Mouse (Mus musculus) heart, postnatal 0 days (tissue): ENCODE data around the gene 1190005I06Rik. TPM values are rescaled to one million over a fixed set of nuclear protein-coding genes. Genes with fewer than 3 reads are reported as not detected.

Experiments
- ATAC-seq: fragments of 200-750 bp; cut with Nextera tagmentation; 2 replicates; pipeline ENCODE4 v1.8.0; 2017; ENCODE audit warnings: low read depth, moderate number of reproducible peaks, moderate library complexity; ENCODE audit not compliant: insufficient read depth
- DNase-seq: peaks from one replicate; pipeline ENCODE4 v3.0.0-alpha.2; 2016; ENCODE audit warnings: low spot score
- H3K27ac ChIP-seq: fragments of 300-500 bp; sonication (generic); 2 replicates; pipeline ENCODE4 v1.5.1; 2014; ENCODE audit warnings: low read depth, mild to moderate bottlenecking
- H3K27me3 ChIP-seq: fragments of 300-500 bp; sonication (generic); 2 replicates; pipeline ENCODE4 v1.6.1; 2014; ENCODE audit warnings: low read length, mixed read lengths; ENCODE audit not compliant: control insufficient read depth, insufficient read depth
- H3K36me3 ChIP-seq: fragments of 300-500 bp; sonication (generic); replicated peaks from 2 replicates; pipeline ENCODE4 v1.6.1; 2014; ENCODE audit warnings: low read length, mixed read lengths; ENCODE audit not compliant: control insufficient read depth, insufficient read depth
- H3K4me1 ChIP-seq: fragments of 300-500 bp; sonication (generic); 2 replicates; pipeline ENCODE4 v1.6.1; 2014; ENCODE audit warnings: antibody characterized with exemption; ENCODE audit not compliant: control insufficient read depth, insufficient read depth
- H3K4me2 ChIP-seq: fragments of 300-500 bp; sonication (generic); 2 replicates; pipeline ENCODE4 v1.6.1; 2014; ENCODE audit warnings: low read depth, mild to moderate bottlenecking, low read length, moderate library complexity
- H3K4me3 ChIP-seq: fragments of 300-500 bp; sonication (generic); 2 replicates; pipeline ENCODE4 v1.5.1; 2014; ENCODE audit warnings: low read depth, low read length
- H3K9ac ChIP-seq: fragments of 300-500 bp; sonication (generic); replicated peaks from 2 replicates; pipeline ENCODE4 v1.6.1; 2014; ENCODE audit warnings: low read depth, low read length, mixed read lengths
- H3K9me3 ChIP-seq: fragments of 300-500 bp; sonication (generic); replicated peaks from 2 replicates; pipeline ENCODE4 v1.6.1; 2016; ENCODE audit warnings: low read length; ENCODE audit not compliant: control insufficient read depth
- CTCF ChIP-seq: IDR thresholded peaks from 2 replicates; pipeline ENCODE4 v1.5.1; 2016; ENCODE audit warnings: antibody characterized with exemption, control low read depth, low read depth
- EP300 ChIP-seq: IDR thresholded peaks from 2 replicates; pipeline ENCODE4 v1.6.1; 2016; ENCODE audit warnings: antibody characterized with exemption, low read depth
- WGBS: fragments of 180-500 bp; shearing (Covaris S2); extraction: QIAGEN DNeasy Blood & Tissue Kit; methylation state at CpG from one replicate; pipeline ENCODE4 v1.1.7; 2014; 5-methylcytosine and 5-hydroxymethylcytosine counted together
- polyA plus RNA-seq: library from polyadenylated mRNA; unstranded; fragments of >200 nt; fragmentation: Nextera tagmentation; extraction: Ambion mirVana; gene quantifications from 2 replicates; pipeline ENCODE4 v1.2.1, GENCODE M21; 2015
- total RNA-seq: library from RNA; depleted of rRNA; stranded (reverse); fragments of >200 nt; gene quantifications from 2 replicates; pipeline ENCODE4 v1.2.3, GENCODE M21; 2014; ENCODE audit warnings: low replicate concordance

Gene 1190005I06Rik
- total and polyA plus RNA-seq, 2 experiments from 2014 or later: 0.80 to 9.3 TPM

DNA sequence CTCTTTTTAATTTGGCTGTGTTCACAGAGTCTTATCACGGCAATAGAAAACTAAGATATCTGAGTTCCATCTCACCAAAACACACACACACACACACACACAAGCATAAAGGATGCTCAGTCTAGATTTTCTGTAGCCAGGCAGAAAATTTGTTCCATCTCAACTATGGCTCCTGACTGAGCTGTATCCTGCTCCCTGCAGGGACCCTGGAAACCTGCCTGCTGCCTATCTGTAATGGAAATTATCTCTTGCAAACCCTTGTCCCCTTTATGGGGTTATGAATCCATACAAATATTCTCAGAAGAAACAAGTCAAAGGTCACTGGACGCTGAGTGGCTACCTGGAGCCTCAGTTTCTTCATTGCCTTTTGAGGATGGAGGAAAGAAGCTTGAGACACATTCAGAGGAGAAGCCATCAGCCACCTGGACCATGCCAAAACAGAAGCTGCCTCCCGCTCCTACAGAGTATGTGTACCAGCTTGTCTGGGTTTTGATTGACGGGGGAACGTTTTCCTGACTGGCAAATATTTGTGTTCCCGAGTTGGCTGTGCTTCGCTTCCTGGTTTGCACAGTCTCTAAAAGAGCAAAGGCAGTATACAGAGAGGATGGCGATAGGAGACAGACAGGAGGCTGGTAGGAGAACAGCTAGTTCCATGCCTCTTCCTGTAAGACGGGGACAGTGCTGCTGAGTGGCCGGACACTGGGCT is 55.7 kb downstream of the 1190005I06Rik start:
- 53% methylated on average over 10 of the region's 10 CpGs for WGBS
- ATAC-seq: no peak
- H3K4me3 ChIP-seq: no peak overlapping the region
- H3K27me3 ChIP-seq: no peaks in the 10 kb centered on the region
- TF ChIP-seq CTCF (no peak), EP300 (no peak)
- H3K9ac ChIP-seq: no peak overlapping the region
- peaks cover 12% of the 10 kb centered on the region for H3K4me1 ChIP-seq
- DNase-seq: no peak
- no peak overlapping the region for H3K27ac ChIP-seq
- no peak overlapping the region for H3K4me2 ChIP-seq
- no peaks in the 10 kb centered on the region for H3K36me3 ChIP-seq
- no peaks in the 10 kb centered on the region for H3K9me3 ChIP-seq

- peak overlapping the region; percentile 48 for H3K4me3 ChIP-seq
- peak; percentile 63 for DNase-seq
- H3K9me3 ChIP-seq: no peaks in the 10 kb centered on the region
- H3K4me2 ChIP-seq: peak overlapping the region; percentile 82
- ATAC-seq: peak; percentile 17
- TF ChIP-seq EP300 (no peak), CTCF (no peak)
- H3K27me3 ChIP-seq: no peaks in the 10 kb centered on the region
- H3K36me3 ChIP-seq: peaks cover 10% of the 10 kb centered on the region
- peaks cover 12% of the 10 kb centered on the region for H3K4me1 ChIP-seq
- H3K9ac ChIP-seq: peak overlapping the region; percentile 48; the same call in 1 of the 2 replicates
- H3K27ac ChIP-seq: peak overlapping the region; percentile 91
- 16% methylated on average over 2 of the region's 2 CpGs for WGBS
Measured at GRCm38 (mm10) chr8:120589921-120590320, 57.5 kb downstream of the 1190005I06Rik start.

DNA sequence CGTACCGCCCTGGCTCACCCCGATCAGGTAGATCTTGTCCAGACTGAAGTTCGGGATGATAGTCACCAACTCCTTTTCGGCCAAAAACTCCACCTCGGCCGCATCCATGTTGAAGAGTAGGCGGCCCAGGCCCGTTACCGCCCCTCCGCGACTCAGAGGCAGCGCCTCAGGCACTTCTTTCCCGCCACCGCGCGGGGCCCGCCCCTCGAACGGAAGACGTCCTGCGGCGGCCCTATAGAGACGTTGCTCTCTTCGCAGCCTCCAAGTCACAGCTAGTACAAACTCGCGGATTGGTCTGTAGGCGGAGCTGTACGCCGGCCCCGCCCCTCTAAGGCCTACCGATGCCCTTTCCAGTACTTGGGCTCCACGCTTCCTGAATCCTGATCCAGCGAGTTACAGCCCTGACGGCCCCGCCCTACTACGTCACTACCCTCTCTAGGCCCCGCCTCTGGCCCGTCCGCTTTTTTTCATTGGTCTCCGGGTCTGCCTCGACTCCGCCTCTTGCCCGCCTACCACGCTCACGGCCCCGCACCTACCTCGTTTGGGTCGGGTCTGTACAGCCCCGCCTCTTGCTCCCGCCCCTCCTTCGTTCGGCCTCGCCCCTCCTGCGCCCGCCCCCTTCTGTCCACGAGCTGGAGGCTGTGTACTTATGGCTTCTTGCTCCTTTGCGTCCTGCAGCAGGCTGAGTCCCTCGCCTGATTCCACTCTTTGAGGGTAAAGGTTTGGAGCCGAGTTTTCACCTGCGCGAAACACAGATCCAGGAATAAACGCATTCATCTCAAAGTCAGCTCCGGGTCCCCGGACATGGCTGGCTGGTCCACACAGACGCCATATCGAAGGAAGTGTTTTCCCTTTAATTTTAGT is 58.3 kb downstream of the 1190005I06Rik start, which contains the start of gene Gins2:
Gene Gins2, minus strand, starts transcription at position 397 of the 864 bp plus-strand sequence.
- H3K36me3 ChIP-seq: peaks cover 13% of the 10 kb centered on the region
- WGBS: 1% methylated on average over 67 of the region's 67 CpGs
- H3K4me2 ChIP-seq: peak within 1 kb of the TSS; percentile 93
- ATAC-seq (peak; percentile 96), DNase-seq (peak; percentile 99)
- no peaks in the 10 kb centered on the region for H3K9me3 ChIP-seq
- H3K27me3 ChIP-seq: no peaks in the 10 kb centered on the region
- peaks cover 12% of the 10 kb centered on the region for H3K4me1 ChIP-seq
- peak within 1 kb of the TSS; percentile 68 for H3K9ac ChIP-seq
- peak within 1 kb of the TSS; percentile 70 for H3K4me3 ChIP-seq
- TF ChIP-seq EP300: no peak; the same call in none of the 2 replicates
- peak; percentile 24; the same call in 1 of the 2 replicates for TF ChIP-seq CTCF
- peak within 1 kb of the TSS; percentile 91 for H3K27ac ChIP-seq

DNA sequence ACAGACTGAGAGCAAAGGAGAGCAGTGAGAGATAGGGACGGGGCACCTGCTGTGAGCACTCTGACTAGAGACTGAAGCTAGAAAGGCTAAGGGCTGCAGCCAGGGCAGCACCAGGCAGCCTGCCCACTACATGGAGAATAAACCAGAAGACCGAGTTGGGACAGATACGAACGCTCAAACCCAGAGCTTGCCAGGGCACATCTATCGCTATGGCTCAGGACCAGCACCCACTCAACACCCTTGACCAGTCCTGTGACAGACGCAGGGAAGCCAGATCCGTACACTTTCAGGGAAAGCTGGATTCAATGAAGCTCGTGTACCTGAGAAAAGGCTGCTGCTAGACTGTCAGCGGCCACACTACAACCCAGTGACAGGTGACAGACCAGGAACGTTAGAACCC is 61.9 kb downstream of the 1190005I06Rik start:
- Histone ChIP-seq H3K4me3 (no peak overlapping the region), H3K27me3 (no peaks in the 10 kb centered on the region), H3K36me3 (peaks cover 30% of the 10 kb centered on the region), H3K9ac (no peak overlapping the region), H3K27ac (no peak overlapping the region), H3K4me2 (no peak overlapping the region), H3K4me1 (peaks cover 12% of the 10 kb centered on the region), H3K9me3 (no peaks in the 10 kb centered on the region)
- no peak for ATAC-seq
- 77% methylated on average over 10 of the region's 10 CpGs for WGBS
- TF ChIP-seq CTCF: no peak
- TF ChIP-seq EP300: no peak
- DNase-seq: no peak

DNA sequence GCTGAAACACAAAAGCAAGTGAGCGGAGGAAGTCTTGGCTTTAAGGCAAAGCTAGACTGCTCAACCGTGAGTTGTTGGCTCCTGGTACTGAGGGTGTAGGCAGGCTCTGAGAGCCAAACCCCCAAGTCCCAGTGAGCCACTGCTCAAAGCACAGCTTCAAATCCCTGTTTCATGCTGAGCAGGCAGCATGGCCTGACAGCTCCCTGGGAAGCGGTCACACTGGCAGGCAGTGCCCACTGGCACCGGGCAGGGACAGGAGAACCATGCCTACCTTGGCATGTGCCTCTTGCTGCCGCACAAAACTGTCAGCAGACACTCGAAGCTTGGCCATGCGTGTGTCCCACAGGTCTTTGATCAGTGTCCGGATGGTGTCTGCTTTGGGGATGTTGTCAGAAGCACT is 65.6 kb downstream of the 1190005I06Rik start:
- H3K9me3 ChIP-seq: no peaks in the 10 kb centered on the region
- no peak overlapping the region for H3K4me3 ChIP-seq
- no peak for TF ChIP-seq EP300
- no peak for TF ChIP-seq CTCF
- no peaks in the 10 kb centered on the region for H3K4me1 ChIP-seq
- no peak overlapping the region for H3K27ac ChIP-seq
- WGBS: 62% methylated on average over 8 of the region's 8 CpGs
- DNase-seq: no peak
- H3K4me2 ChIP-seq: no peak overlapping the region
- H3K9ac ChIP-seq: no peak overlapping the region
- ATAC-seq: 0 out of 2 replicates have a peak, but pooled peaks have one; percentile 29
- H3K27me3 ChIP-seq: no peaks in the 10 kb centered on the region
- peaks cover 64% of the 10 kb centered on the region for H3K36me3 ChIP-seq
